Mouse (Mus musculus) left cerebral cortex, adult 18-20 months (tissue): ENCODE data around the gene Stx18. TPM values are rescaled to one million over a fixed set of nuclear protein-coding genes. Genes with fewer than 3 reads are reported as not detected.
A peak's percentile ranks its signal among the peaks of the same experiment; 100 is the strongest.

ENCODE experiments used
- DNase-seq, 2 experiments: peaks; one replicate each; pipeline ENCODE4 v3.0.0; 2021 to 2022; ENCODE audit warnings: low spot score in 2 of 2, mixed read lengths in 1 of 2
- long read RNA-seq, 2 experiments: library from polyadenylated mRNA; stranded (forward); transcript quantifications; one replicate each; pipeline ENCODE4 v2.0.0; 2021
- total RNA-seq, 2 experiments: library from RNA; stranded (reverse); gene quantifications; 2 replicates each; pipeline ENCODE4 v1.2.3; 2021

Gene Stx18
- 10 to 100 TPM; 35.8 to 36.7 TPM for total RNA-seq
- long read RNA-seq, experiment 1, transcript Stx18-207 (10 exons, 900 nt): minor isoform, 8 of 57 reads
- long read RNA-seq, experiment 1, transcript Stx18-203 (11 exons, 3,002 nt): major isoform, 35 of 57 reads
- long read RNA-seq, experiment 1, partial matches to known transcripts: 0 of 57 reads
- long read RNA-seq, experiment 1, other reads (novel, unspliced or antisense): 11 of 57 reads
- long read RNA-seq, experiment 2, transcript Stx18-203 (11 exons, 3,002 nt): major isoform, 30 of 42 reads
- long read RNA-seq, experiment 2, transcript Stx18-207 (10 exons, 900 nt): minor isoform, 7 of 42 reads
- long read RNA-seq, experiment 2, partial matches to known transcripts: 0 of 42 reads
- long read RNA-seq, experiment 2, other reads (novel, unspliced or antisense): 5 of 42 reads

GRCm38 (mm10) chr5:38038710-38039592 is at the start of gene Stx18:
TSS of gene Stx18 (plus strand) at chr5:38038742.
- DNase-seq: peak; percentile 90 to 91

- DNase-seq: no peak
Observed at GRCm38 (mm10) chr5:37992346-37992745, 46.2 kb upstream of the Stx18 start.

GRCm38 (mm10) chr5:37998805-37999204 is 39.7 kb upstream of the Stx18 start:
- no peak for DNase-seq

GRCm38 (mm10) chr5:38002573-38002972 is 36.0 kb upstream of the Stx18 start:
- DNase-seq: no peak

- no peak for DNase-seq
Observed at GRCm38 (mm10) chr5:38004746-38005145, 33.8 kb upstream of the Stx18 start.

GRCm38 (mm10) chr5:38006415-38007347 is 31.9 kb upstream of the Stx18 start:
- DNase-seq: no peak

- DNase-seq: no peak
Observed at GRCm38 (mm10) chr5:38009071-38009470, 29.5 kb upstream of the Stx18 start.

- no peak for DNase-seq
Observed at GRCm38 (mm10) chr5:38014916-38015315, 23.6 kb upstream of the Stx18 start.

GRCm38 (mm10) chr5:38016945-38017344 is 21.6 kb upstream of the Stx18 start:
- no peak for DNase-seq

- no peak for DNase-seq
Observed at GRCm38 (mm10) chr5:38027656-38028055, 10.9 kb upstream of the Stx18 start.

- no peak for DNase-seq
Observed at GRCm38 (mm10) chr5:38038274-38038673, 268 bp upstream of the Stx18 start.

GRCm38 (mm10) chr5:38039796-38040195 is 1.3 kb downstream of the Stx18 start:
- no peak for DNase-seq

- DNase-seq: peak; percentile 6 to 11
Observed at GRCm38 (mm10) chr5:38044923-38045322, 6.4 kb downstream of the Stx18 start.

GRCm38 (mm10) chr5:38048177-38048576 is 9.6 kb downstream of the Stx18 start:
- DNase-seq: no peak

GRCm38 (mm10) chr5:38061051-38061450 is 22.5 kb downstream of the Stx18 start:
- DNase-seq: no peak

- DNase-seq: no peak
Observed at GRCm38 (mm10) chr5:38062709-38063108, 24.2 kb downstream of the Stx18 start.

GRCm38 (mm10) chr5:38063339-38063738 is 24.8 kb downstream of the Stx18 start:
- no peak for DNase-seq

- DNase-seq: no peak
Observed at GRCm38 (mm10) chr5:38064043-38064575, 25.6 kb downstream of the Stx18 start.

GRCm38 (mm10) chr5:38064701-38065100 is 26.2 kb downstream of the Stx18 start:
- DNase-seq: no peak

- no peak for DNase-seq
Observed at GRCm38 (mm10) chr5:38065454-38065853, 26.9 kb downstream of the Stx18 start.

- DNase-seq: no peak
Observed at GRCm38 (mm10) chr5:38066606-38067005, 28.1 kb downstream of the Stx18 start.
